Mouse (Mus musculus): ENCODE data around the gene Arhgap32.

- no peak for TF ChIP-seq EP300 (IDR thresholded peaks at IDR 0.05; ENCODE audit: insufficient read depth, low read depth, low read length)
- TF ChIP-seq POLR2A (IDR thresholded peaks at IDR 0.05; ENCODE audit: insufficient read depth, low read length) = no peak
- TF ChIP-seq CTCF (IDR thresholded peaks at IDR 0.05; ENCODE audit: low read depth, low read length) = no peak
Measured at GRCm38 (mm10) chr9:32302501-32303150, 186.7 kb downstream of the Arhgap32 start.

Data from ES-Bruce4 (cell line).